Mouse (Mus musculus): ENCODE results near the gene B230104I21Rik.
A peak's percentile ranks its signal among the peaks of the same experiment; 100 is the strongest.

GRCm38 (mm10) chr4:154328836-154329235, 7.1 kb upstream of the B230104I21Rik start:
- peak; percentile 65 for TF ChIP-seq CTCF (IDR thresholded peaks at IDR 0.05; ENCODE audit: insufficient read depth, low read length)
- TF ChIP-seq POLR2A (IDR thresholded peaks at IDR 0.05; ENCODE audit: borderline replicate concordance, extremely low read depth, low read depth, low read length): no peak

All from lung, adult 2 months (tissue).